Mouse (Mus musculus) midbrain, postnatal 0 days (tissue): ENCODE results near the gene Pef1. TPM values are rescaled to one million over a fixed set of nuclear protein-coding genes. Genes with fewer than 3 reads are reported as not detected.
A peak's percentile ranks its signal among the peaks of the same experiment; 100 is the strongest.

Experiments used
- ATAC-seq: fragments of 200-750 bp; cut with Nextera tagmentation; 2 replicates; pipeline ENCODE4 v1.8.0; 2017; ENCODE audit warnings: moderate number of reproducible peaks, mild to moderate bottlenecking, moderate TSS enrichment, moderate library complexity; ENCODE audit not compliant: low FRiP score
- DNase-seq: peaks from one replicate; pipeline ENCODE4 v3.0.0-alpha.2; 2015; ENCODE audit warnings: low spot score
- H3K27ac ChIP-seq: fragments of 300-500 bp; sonication (generic); 2 replicates; pipeline ENCODE4 v1.5.1; 2014; ENCODE audit warnings: low read depth, mild to moderate bottlenecking, low read length, mixed read lengths
- H3K27me3 ChIP-seq: fragments of 300-500 bp; sonication (generic); 2 replicates; pipeline ENCODE4 v1.6.1; 2014; ENCODE audit warnings: low read length, control low read depth, mixed read lengths; ENCODE audit not compliant: insufficient read depth
- H3K36me3 ChIP-seq: fragments of 300-500 bp; sonication (generic); 2 replicates; pipeline ENCODE4 v1.6.1; 2014; ENCODE audit warnings: low read length, control low read depth, mixed read lengths; ENCODE audit not compliant: insufficient read depth
- H3K4me1 ChIP-seq: fragments of 300-500 bp; sonication (generic); 2 replicates; pipeline ENCODE4 v1.6.1; 2014; ENCODE audit warnings: mild to moderate bottlenecking, control low read depth, antibody characterized with exemption, low read length, mixed read lengths; ENCODE audit not compliant: insufficient read depth
- H3K4me2 ChIP-seq: fragments of 300-500 bp; sonication (generic); 2 replicates; pipeline ENCODE4 v1.6.1; 2014; ENCODE audit warnings: low read depth, mild to moderate bottlenecking, low read length, mixed read lengths; ENCODE audit not compliant: poor library complexity, severe bottlenecking
- H3K4me3 ChIP-seq: fragments of 300-500 bp; sonication (generic); 2 replicates; pipeline ENCODE4 v1.5.1; 2014; ENCODE audit warnings: low read depth, mild to moderate bottlenecking, low read length, moderate library complexity
- H3K9ac ChIP-seq: fragments of 300-500 bp; sonication (generic); replicated peaks from 2 replicates; pipeline ENCODE4 v1.6.1; 2014; ENCODE audit warnings: mild to moderate bottlenecking, low read length, moderate library complexity, mixed read lengths; ENCODE audit not compliant: poor library complexity, severe bottlenecking
- H3K9me3 ChIP-seq: fragments of 300-500 bp; sonication (generic); 2 replicates; pipeline ENCODE4 v1.6.1; 2016; ENCODE audit warnings: low read length, control low read depth
- CTCF ChIP-seq: IDR thresholded peaks from 2 replicates; pipeline ENCODE4 v1.5.1; 2016; ENCODE audit warnings: antibody characterized with exemption, mild to moderate bottlenecking
- WGBS: fragments of 180-500 bp; shearing (Covaris S2); extraction: QIAGEN DNeasy Blood & Tissue Kit; methylation state at CpG from one replicate; pipeline ENCODE4 v1.1.7; 2014; 5-methylcytosine and 5-hydroxymethylcytosine counted together
- polyA plus RNA-seq: library from polyadenylated mRNA; unstranded; fragments of >200 nt; fragmentation: Nextera tagmentation; extraction: Ambion mirVana; gene quantifications from 2 replicates; pipeline ENCODE4 v1.2.1, GENCODE M21; 2015
- total RNA-seq: library from RNA; depleted of rRNA; stranded (reverse); fragments of >200 nt; gene quantifications from 2 replicates; pipeline ENCODE4 v1.2.3, GENCODE M21; 2014

Gene Pef1
- total and polyA plus RNA-seq, 2 experiments from 2014 or later: 59.5 to 61.5 TPM

- TF ChIP-seq CTCF: no peak
- 85% methylated on average over 18 of the region's 18 CpGs for WGBS
These were observed 63.7 kb downstream of the Pef1 start for GRCm38 (mm10) chr4:130166061-130166460.

GRCm38 (mm10) chr4:130166592-130166991 lies 64.2 kb downstream of the Pef1 start:
- Histone ChIP-seq H3K9me3 (no peaks in the 10 kb centered on the region), H3K27me3 (peaks cover 4% of the 10 kb centered on the region; the same call in 1 of the 2 replicates), H3K36me3 (no peaks in the 10 kb centered on the region), H3K9ac (no peak overlapping the region), H3K4me3 (no peak overlapping the region), H3K27ac (no peak overlapping the region), H3K4me1 (no peaks in the 10 kb centered on the region; the same call in 1 of the 2 replicates), H3K4me2 (no peak overlapping the region)
- DNase-seq: no peak
- WGBS: 81% methylated on average over 8 of the region's 8 CpGs
- ATAC-seq: no peak
- TF ChIP-seq CTCF: no peak

More at GRCm38 (mm10) chr4:130166061-130166460, 63.7 kb downstream of the Pef1 start:
- H3K27me3 ChIP-seq: peaks cover 4% of the 10 kb centered on the region; the same call in 1 of the 2 replicates
- H3K27ac ChIP-seq: no peak overlapping the region
- no peaks in the 10 kb centered on the region; the same call in 1 of the 2 replicates for H3K4me1 ChIP-seq
- no peak overlapping the region for H3K4me2 ChIP-seq
- ATAC-seq (no peak), DNase-seq (no peak)
- H3K9ac ChIP-seq: no peak overlapping the region
- H3K36me3 ChIP-seq: no peaks in the 10 kb centered on the region
- no peaks in the 10 kb centered on the region for H3K9me3 ChIP-seq
- no peak overlapping the region for H3K4me3 ChIP-seq

GRCm38 (mm10) chr4:130167321-130167720 lies 65.0 kb downstream of the Pef1 start:
- no peak overlapping the region for H3K4me3 ChIP-seq
- DNase-seq (no peak), ATAC-seq (no peak)
- no peak for TF ChIP-seq CTCF
- no peaks in the 10 kb centered on the region; the same call in 1 of the 2 replicates for H3K4me1 ChIP-seq
- H3K36me3 ChIP-seq: no peaks in the 10 kb centered on the region
- no peak overlapping the region for H3K27ac ChIP-seq
- H3K9me3 ChIP-seq: no peaks in the 10 kb centered on the region
- peaks cover 4% of the 10 kb centered on the region; the same call in 1 of the 2 replicates for H3K27me3 ChIP-seq
- 59% methylated on average over 22 of the region's 22 CpGs for WGBS
- 0 out of 2 replicates have a peak overlapping the region, but pooled peaks have one; percentile 1 for H3K4me2 ChIP-seq
- no peak overlapping the region for H3K9ac ChIP-seq

- H3K27ac ChIP-seq: no peak overlapping the region
- TF ChIP-seq CTCF: no peak
- WGBS: 48% methylated on average over 9 of the region's 9 CpGs
These were observed 65.5 kb downstream of the Pef1 start for GRCm38 (mm10) chr4:130167814-130168213.

GRCm38 (mm10) chr4:130168280-130169183 lies 66.2 kb downstream of the Pef1 start:
- H3K4me2 ChIP-seq: no peak overlapping the region
- DNase-seq: peak; percentile 47
- no peak for ATAC-seq
- H3K36me3 ChIP-seq: no peaks in the 10 kb centered on the region
- 0 out of 2 replicates have a peak overlapping the region, but pooled peaks have one; percentile 3 for H3K9ac ChIP-seq
- H3K4me3 ChIP-seq: no peak overlapping the region
- H3K27me3 ChIP-seq: peaks cover 3% of the 10 kb centered on the region
- H3K4me1 ChIP-seq: no peaks in the 10 kb centered on the region; the same call in 1 of the 2 replicates
- H3K9me3 ChIP-seq: no peaks in the 10 kb centered on the region
- no peak overlapping the region for H3K27ac ChIP-seq
- TF ChIP-seq CTCF: no peak
- 31% methylated on average over 16 of the region's 16 CpGs for WGBS

More at GRCm38 (mm10) chr4:130167814-130168213, 65.5 kb downstream of the Pef1 start:
- no peaks in the 10 kb centered on the region for H3K9me3 ChIP-seq
- DNase-seq: no peak
- peaks cover 4% of the 10 kb centered on the region; the same call in 1 of the 2 replicates for H3K27me3 ChIP-seq
- H3K4me2 ChIP-seq: 0 out of 2 replicates have a peak overlapping the region, but pooled peaks have one; percentile 1
- ATAC-seq: no peak
- H3K9ac ChIP-seq: no peak overlapping the region
- no peaks in the 10 kb centered on the region for H3K36me3 ChIP-seq
- H3K4me1 ChIP-seq: no peaks in the 10 kb centered on the region; the same call in 1 of the 2 replicates
- H3K4me3 ChIP-seq: no peak overlapping the region
